Mouse (Mus musculus): ENCODE results near the gene Tspan9. TPM values are rescaled to one million over a fixed set of nuclear protein-coding genes. Genes with fewer than 3 reads are reported as not detected.
A peak's percentile ranks its signal among the peaks of the same experiment; 100 is the strongest.

Tspan9 gene
- polyA plus RNA-seq, 1 experiment from 2014 or later = 156 TPM

DNA sequence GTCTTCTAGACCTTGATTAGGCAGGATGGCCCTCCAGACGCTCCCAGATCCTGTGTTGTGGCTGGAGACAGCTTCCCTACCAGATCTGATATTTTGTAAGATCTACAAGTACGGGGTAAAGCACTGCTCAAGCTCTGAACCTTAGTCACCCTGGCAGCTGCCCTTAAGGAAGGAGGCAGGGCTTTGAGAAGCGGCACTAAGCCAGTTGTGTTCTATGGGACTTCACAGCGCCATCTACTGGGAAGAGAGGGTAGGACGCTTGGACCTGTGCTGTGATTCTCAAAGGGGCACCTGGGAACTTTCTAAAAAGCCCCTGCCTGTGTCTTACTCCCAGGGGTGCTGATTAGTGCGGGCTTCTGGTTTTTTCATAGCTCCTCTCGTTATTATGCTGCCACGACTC lies 222.7 kb downstream of the Tspan9 start:
- WGBS = 8% methylated on average over 8 of the region's 8 CpGs
- no peak overlapping the region for H3K4me2 ChIP-seq (replicated peaks)
- H3K9me3 ChIP-seq (replicated peaks) = no peaks in the 10 kb centered on the region
- no peaks in the 10 kb centered on the region; the same call in 1 of the 2 replicates for H3K27me3 ChIP-seq
- H3K36me3 ChIP-seq = peaks cover 12% of the 10 kb centered on the region
- no peak overlapping the region for H3K27ac ChIP-seq (replicated peaks)
- H3K4me3 ChIP-seq (replicated peaks) = no peak overlapping the region
- 0 out of 2 replicates have a peak, but pooled peaks have one; percentile 50 for ATAC-seq (ENCODE audit: insufficient number of reproducible peaks, low FRiP score, low TSS enrichment, low read depth)
- peaks cover 6% of the 10 kb centered on the region; the same call in 1 of the 2 replicates for H3K4me1 ChIP-seq
- no peak overlapping the region for H3K9ac ChIP-seq

DNA sequence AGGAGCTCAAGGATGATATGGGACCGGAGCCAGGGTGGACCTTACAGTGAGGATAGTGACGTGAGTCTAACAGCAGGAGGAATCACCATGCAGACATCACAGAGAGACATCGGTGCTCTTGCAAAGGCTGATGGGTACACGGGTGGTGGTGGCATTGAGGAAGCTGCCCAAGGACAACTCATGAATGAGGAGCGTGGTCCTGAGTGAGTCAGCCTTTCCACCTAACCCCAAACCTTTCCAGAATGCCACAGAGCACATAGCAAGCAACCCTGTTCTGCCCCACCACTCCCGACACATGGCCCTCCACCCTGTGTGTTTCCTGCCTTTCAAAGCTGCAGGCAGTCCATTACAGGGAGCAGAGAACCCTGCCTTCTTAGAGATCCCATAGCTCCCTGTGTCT lies 223.9 kb downstream of the Tspan9 start:
- no peaks in the 10 kb centered on the region for H3K9me3 ChIP-seq (replicated peaks)
- H3K27me3 ChIP-seq = no peaks in the 10 kb centered on the region; the same call in 1 of the 2 replicates
- 84% methylated on average over 6 of the region's 6 CpGs for WGBS
- no peak overlapping the region for H3K4me2 ChIP-seq (replicated peaks)
- peaks cover 17% of the 10 kb centered on the region for H3K36me3 ChIP-seq
- H3K4me3 ChIP-seq (replicated peaks) = no peak overlapping the region
- no peak for ATAC-seq (ENCODE audit: insufficient number of reproducible peaks, low FRiP score, low TSS enrichment, low read depth)
- no peak overlapping the region for H3K9ac ChIP-seq
- H3K4me1 ChIP-seq = peaks cover 6% of the 10 kb centered on the region; the same call in 1 of the 2 replicates
- H3K27ac ChIP-seq (replicated peaks) = no peak overlapping the region

DNA sequence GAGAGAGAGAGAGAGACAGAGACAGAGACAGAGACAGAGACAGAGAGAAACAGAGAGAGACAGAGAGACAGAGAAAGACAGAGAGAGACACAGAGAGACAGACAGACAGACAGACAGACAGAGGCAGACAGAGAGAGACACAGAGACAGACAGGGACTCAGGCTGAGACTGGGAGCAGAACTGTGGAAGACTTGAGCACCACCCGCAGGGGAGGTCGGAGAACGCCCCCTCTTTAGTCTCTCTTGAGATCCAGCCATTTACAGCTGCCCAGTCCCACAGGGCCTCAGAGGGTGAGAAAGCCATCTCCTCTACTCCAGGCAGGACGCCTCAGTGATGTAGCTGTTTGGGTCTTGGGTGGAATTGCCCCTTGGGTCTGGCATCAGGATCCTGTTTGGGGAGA lies 225.7 kb downstream of the Tspan9 start:
- Histone ChIP-seq H3K27ac (replicated peaks) (no peak overlapping the region), H3K27me3 (no peaks in the 10 kb centered on the region), H3K4me2 (replicated peaks) (no peak overlapping the region), H3K4me1 (peaks cover 6% of the 10 kb centered on the region; the same call in 1 of the 2 replicates), H3K9me3 (replicated peaks) (no peaks in the 10 kb centered on the region), H3K9ac (no peak overlapping the region), H3K4me3 (replicated peaks) (no peak overlapping the region), H3K36me3 (peaks cover 27% of the 10 kb centered on the region)
- no peak for ATAC-seq (ENCODE audit: insufficient number of reproducible peaks, low FRiP score, low TSS enrichment, low read depth)
- WGBS = 84% methylated on average over 4 of the region's 4 CpGs

DNA sequence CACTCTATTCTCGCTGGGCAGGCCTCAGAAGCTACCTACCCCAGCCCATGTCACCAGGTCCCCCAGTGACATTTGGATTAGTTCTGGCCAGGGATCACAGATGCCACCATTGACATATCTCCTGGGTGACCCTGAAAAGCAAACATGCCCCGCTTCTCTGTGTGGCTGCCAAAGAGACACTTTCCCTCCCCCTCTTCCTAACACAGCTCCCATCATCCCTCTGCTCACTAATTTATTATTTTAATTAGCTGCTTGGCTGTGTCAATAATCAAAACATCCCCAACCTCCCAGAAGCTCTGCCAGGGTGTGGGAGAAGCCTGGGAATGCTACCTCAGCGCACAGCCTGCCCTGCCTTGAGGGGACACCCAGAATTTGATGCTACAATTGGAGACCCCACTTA lies 226.4 kb downstream of the Tspan9 start:
- no peak overlapping the region for H3K4me3 ChIP-seq (replicated peaks)
- H3K4me1 ChIP-seq = peaks cover 6% of the 10 kb centered on the region; the same call in 1 of the 2 replicates
- no peak overlapping the region for H3K9ac ChIP-seq
- no peak overlapping the region for H3K27ac ChIP-seq (replicated peaks)
- H3K9me3 ChIP-seq (replicated peaks) = no peaks in the 10 kb centered on the region
- no peaks in the 10 kb centered on the region for H3K27me3 ChIP-seq
- no peak overlapping the region for H3K4me2 ChIP-seq (replicated peaks)
- WGBS = 77% methylated on average over 3 of the region's 3 CpGs
- peaks cover 27% of the 10 kb centered on the region for H3K36me3 ChIP-seq
- no peak for ATAC-seq (ENCODE audit: insufficient number of reproducible peaks, low FRiP score, low TSS enrichment, low read depth)

DNA sequence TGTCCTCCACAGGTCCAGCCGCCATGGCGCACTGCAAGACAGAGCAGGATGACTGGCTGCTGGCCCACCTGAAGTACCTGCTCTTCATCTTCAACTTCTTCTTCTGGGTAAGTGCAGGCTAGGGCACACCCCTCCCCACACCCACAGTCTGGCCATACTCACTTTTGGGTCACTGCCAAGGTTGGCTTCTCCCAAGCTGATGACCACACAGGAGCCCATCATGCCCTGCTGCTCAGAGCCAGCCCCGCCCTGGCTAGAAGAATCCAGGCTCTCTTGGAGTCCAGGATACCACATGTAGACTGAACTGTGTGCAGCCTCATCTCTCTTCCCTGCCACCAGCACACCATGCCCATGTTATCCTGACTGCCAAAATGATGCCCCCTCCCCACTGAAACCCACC lies 230.5 kb downstream of the Tspan9 start:
- no peak overlapping the region for H3K4me2 ChIP-seq (replicated peaks)
- H3K36me3 ChIP-seq = peaks cover 28% of the 10 kb centered on the region
- no peak overlapping the region for H3K9ac ChIP-seq
- H3K4me3 ChIP-seq (replicated peaks) = no peak overlapping the region
- no peaks in the 10 kb centered on the region for H3K9me3 ChIP-seq (replicated peaks)
- no peaks in the 10 kb centered on the region for H3K27me3 ChIP-seq
- no peaks in the 10 kb centered on the region for H3K4me1 ChIP-seq
- 93% methylated on average over 3 of the region's 3 CpGs for WGBS
- ATAC-seq (ENCODE audit: insufficient number of reproducible peaks, low FRiP score, low TSS enrichment, low read depth) = no peak
- no peak overlapping the region for H3K27ac ChIP-seq (replicated peaks)

DNA sequence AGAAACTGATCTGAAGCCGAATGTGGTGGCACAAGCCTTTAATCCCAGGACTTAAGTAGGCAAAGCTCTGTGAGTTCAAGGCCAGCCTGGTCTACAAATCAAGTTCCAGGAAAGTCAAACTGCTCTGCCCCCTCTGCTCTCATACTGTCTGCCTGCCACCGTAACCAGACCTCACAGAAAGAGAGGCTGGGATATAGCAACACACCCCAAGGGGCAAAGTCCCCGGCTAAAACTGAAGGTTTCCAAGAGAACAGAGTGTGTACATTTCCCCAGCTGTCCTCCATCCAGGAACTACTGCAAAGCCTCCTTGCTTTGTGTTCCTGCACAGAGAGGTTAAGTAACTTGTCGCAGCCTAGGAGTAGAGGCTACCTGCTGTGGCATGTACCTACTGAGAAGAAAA lies 231.7 kb downstream of the Tspan9 start:
- 59% methylated on average over 4 of the region's 4 CpGs for WGBS
- H3K36me3 ChIP-seq = peaks cover 33% of the 10 kb centered on the region
- no peaks in the 10 kb centered on the region for H3K4me1 ChIP-seq
- H3K27me3 ChIP-seq = no peaks in the 10 kb centered on the region
- H3K4me2 ChIP-seq (replicated peaks) = no peak overlapping the region
- H3K9ac ChIP-seq = no peak overlapping the region
- no peak overlapping the region for H3K27ac ChIP-seq (replicated peaks)
- H3K4me3 ChIP-seq (replicated peaks) = no peak overlapping the region
- no peaks in the 10 kb centered on the region for H3K9me3 ChIP-seq (replicated peaks)
- no peak for ATAC-seq (ENCODE audit: insufficient number of reproducible peaks, low FRiP score, low TSS enrichment, low read depth)

Small RNA genes lying within 50 kb of the gene (microRNA-seq; reads per million reads assigned to microRNA genes)
- not detected for gene Gm26338 (ENCODE audit: borderline number of aligned reads)

Other genes with a start within 250 kb of the Tspan9 start
- gene Tead4, start 157.2 kb upstream of the Tspan9 start, polyA plus RNA-seq (2015; fragmentation: Nextera tagmentation; extraction: Ambion mirVana) = 7.4 and 8.1 TPM in 2 replicates
- 26.9 and 30.9 TPM in 2 replicates for gene Tulp3, start 212.3 kb upstream of the Tspan9 start, polyA plus RNA-seq (2015; fragmentation: Nextera tagmentation; extraction: Ambion mirVana)
- 108 and 118 TPM in 2 replicates for gene Rhno1, start 219.3 kb upstream of the Tspan9 start, polyA plus RNA-seq (2015; fragmentation: Nextera tagmentation; extraction: Ambion mirVana)
- gene Foxm1, start 219.4 kb upstream of the Tspan9 start, polyA plus RNA-seq (2015; fragmentation: Nextera tagmentation; extraction: Ambion mirVana) = 25.7 and 31.5 TPM in 2 replicates
- 1.6 TPM in 2 replicates for gene Tex52, start 231.9 kb upstream of the Tspan9 start, polyA plus RNA-seq (2015; fragmentation: Nextera tagmentation; extraction: Ambion mirVana)
- gene Gm44596, start 231.9 kb upstream of the Tspan9 start, polyA plus RNA-seq (2015; fragmentation: Nextera tagmentation; extraction: Ambion mirVana) = not detected in 2 replicates

All from embryonic facial prominence, embryonic 15.5 days (tissue).